Mouse (Mus musculus) activated CD4-positive, CD25-positive, alpha-beta regulatory T cell, adult 4 months (primary cell): Measurements from ENCODE around the gene Arhgap18. TPM values are rescaled to one million over a fixed set of nuclear protein-coding genes. Genes with fewer than 3 reads are reported as not detected.

ENCODE experiments used
- ATAC-seq: one replicate; pipeline ENCODE4 v1.8.0; 2017
- polyA plus RNA-seq, 2 experiments: library from polyadenylated mRNA; unstranded; fragments of 100-300 nt; shearing (Covaris generic); gene quantifications; one replicate each; pipeline ENCODE4 v1.2.1; 2017

The Arhgap18 gene
- 10 to 100 TPM; 34.7 to 37.5 TPM for polyA plus RNA-seq

DNA sequence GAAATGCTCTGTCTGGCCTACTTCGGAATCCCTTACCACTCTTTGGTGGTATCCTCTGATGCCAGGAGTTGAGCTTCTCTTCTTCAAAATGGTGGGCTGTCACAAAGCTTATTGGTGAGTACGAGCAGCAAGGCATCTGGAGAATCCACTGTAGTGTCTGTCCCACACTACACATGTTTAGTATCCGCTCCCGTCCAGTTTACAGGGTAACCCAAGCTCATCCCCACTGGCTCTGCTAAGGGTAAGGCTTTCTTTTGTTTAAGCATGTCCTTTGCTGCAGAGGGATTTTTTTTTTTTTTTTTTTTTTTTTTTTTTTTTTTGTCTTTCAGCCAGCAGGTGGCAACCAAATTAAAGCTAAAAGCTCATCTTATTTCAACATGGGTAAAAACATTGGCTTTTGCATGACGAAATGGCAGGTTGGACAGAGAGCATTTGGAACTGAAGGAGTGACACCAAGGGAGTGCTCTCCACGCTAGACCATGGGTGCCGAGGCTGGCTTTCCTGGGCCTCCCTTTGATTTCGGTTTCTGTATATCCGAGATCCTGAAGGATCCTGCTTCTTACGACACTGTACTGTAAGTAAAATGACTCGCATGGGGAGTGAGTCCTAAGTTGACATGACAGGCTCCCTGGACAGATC, at the start of gene Arhgap18:
Arhgap18 (plus strand) TSS at position 493 of the 639 bp plus-strand sequence.
- ATAC-seq: peak; percentile 44

GRCm38 (mm10) chr10:26710458-26711011, 42.7 kb upstream of the Arhgap18 start:
- ATAC-seq: no peak

DNA sequence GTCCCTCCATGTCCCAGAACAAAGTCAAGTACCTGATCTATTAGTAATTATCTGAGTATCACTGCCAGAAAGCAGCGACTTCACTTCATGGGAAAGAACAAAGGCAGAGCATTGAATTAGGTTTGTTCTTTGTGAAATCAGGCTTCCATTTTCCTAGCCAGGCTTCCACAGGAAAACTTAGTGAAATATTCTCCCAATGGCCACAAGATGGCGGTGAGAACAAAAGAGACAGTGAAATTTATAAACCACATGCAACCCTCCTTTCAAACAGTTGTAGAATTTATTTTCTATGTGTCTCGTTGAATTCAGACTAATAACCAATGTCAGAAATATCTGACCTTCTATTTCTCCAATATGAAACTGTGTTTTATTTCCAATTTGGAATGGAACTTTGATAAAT, 42.2 kb upstream of the Arhgap18 start:
- ATAC-seq: peak; percentile 48

- ATAC-seq: no peak
Observed at GRCm38 (mm10) chr10:26713986-26714385, 39.2 kb upstream of the Arhgap18 start.

DNA sequence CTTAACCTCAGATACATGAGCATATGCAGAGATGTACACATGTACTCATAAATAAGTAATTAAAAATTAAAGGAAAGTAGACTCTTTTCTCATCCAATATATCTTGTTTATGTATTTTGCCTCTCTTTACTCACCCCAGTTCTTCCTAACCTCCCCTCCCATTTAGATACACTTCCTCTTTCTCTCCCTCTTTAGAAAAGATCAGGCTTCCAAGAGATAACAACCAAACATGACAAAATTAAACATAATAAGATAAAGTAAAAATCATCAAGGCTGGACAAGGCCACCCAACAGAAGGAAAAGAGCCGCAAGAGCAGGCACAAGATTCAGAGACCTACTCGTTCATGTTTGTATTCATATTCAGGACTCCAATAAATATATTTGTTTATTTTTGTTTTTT, 28.5 kb upstream of the Arhgap18 start:
- no peak for ATAC-seq

DNA sequence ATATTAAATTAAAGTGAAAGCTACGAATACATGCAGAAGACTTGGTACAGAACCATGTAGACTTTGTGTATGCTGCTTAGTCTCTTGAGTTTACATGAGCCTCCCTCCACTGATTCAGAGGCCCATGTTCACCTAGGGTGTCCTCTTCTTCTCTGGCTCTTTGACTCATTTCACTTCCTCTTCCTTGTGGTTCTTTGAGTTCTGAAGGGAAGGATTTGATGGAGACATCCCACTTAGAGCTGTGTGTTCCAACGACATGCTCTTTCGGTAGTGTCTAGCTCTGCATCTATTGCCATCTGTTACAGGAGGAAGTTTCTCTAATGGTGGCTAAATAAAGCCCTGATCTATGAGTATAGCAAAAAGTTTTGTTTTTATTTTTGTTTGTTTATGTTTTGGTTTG, 28.0 kb upstream of the Arhgap18 start:
- ATAC-seq: no peak

DNA sequence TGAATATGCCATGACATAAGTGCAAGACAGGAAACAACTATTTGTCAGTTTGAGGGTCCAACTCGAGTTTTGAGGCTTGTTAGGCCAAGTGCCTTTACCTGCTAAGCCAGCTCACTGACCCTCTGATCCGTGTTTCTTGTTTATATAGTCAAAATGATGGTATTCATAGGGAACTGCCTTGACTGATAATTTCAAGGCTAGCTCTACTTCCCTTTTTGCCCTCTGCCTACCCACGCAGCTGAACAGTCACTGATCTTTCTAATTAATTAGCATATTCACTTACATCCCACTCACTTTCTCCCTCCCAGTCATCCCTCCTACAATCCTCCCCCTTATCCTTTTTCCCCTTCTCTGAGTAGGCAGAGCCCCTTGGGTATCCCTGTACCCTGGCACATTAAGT, 2.4 kb upstream of the Arhgap18 start:
- no peak for ATAC-seq

DNA sequence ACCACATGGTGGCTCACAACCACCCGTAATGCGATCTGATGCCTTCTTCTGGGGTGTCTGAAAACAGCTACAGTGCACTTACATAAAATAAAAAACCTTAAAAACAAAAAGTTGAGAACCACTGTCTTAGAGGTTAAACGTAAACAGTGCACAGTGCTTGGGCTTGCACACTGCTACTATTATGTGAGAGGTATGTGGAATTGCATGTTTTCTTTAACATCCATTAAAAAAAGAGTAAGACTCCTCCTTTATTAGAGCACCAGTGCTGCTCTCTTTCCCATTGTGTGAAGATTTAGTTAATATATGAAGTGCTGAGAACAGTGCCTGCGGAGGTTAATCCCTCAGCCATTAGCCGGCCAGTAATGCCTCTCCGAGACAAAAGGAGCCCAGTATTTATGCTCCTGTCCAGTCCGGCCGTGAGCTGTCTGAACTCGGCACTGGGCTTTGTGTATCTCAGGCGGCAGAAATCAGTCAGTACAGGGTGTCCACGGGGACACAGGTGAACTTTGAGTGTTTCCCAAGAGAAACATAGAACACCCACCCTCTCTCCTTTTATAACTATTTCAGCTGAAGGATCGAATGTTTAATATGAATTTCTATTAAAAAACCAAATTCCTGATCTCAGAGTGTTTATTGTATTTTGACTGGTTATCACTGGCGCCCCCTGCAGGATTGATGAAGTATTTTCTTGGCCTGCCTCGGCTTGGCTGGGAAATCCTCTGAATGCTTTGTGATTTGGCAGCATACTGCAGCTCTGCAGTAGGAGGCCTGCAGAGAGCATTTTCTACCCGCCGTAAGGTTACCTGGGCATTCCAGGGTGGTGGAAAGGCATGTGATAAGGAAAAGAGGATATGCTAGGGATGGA, 925 bp upstream of the Arhgap18 start:
- ATAC-seq: peak; percentile 78

DNA sequence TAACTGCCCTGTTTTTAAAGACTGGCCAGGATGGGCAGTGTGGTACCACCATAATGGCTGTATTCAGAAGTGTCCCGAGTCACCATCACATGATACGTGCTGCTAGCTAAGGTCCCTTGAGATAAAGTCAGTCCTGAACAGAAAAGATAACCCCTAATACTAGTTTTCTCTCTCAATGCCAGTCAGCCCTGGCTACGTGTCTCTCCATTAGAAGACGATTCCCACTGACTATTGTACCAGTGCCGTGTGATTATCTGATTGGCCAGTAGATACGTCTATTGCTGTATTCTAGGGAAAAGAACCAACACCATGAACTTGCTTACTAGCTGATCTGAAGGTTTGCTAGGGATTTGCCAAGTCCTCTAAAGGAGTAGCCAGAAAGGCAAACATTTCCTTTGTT, 785 bp downstream of the Arhgap18 start:
- ATAC-seq: no peak

GRCm38 (mm10) chr10:26757231-26757630, 4.0 kb downstream of the Arhgap18 start:
- no peak for ATAC-seq

DNA sequence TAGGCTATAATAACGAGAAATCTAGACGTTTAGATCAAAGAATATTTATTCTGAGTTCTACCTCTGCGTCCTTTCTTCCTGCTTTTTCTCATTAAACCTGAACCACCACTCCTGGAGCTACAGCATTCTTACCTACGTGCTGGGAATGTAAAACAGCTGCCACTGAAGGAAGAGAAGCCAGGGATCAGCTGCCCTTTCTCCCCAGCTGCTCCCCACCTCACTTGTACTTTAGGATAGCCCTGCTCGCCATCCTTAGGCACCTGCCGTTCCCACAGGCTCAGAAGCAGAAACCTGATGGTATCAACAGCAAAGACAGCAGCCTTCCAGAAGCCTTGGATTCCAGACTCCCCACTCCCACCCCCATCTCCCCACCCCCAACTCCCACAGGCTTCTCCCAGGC, 6.2 kb downstream of the Arhgap18 start:
- no peak for ATAC-seq

- ATAC-seq: peak; percentile 43
Observed at GRCm38 (mm10) chr10:26761103-26761502, 7.9 kb downstream of the Arhgap18 start.

DNA sequence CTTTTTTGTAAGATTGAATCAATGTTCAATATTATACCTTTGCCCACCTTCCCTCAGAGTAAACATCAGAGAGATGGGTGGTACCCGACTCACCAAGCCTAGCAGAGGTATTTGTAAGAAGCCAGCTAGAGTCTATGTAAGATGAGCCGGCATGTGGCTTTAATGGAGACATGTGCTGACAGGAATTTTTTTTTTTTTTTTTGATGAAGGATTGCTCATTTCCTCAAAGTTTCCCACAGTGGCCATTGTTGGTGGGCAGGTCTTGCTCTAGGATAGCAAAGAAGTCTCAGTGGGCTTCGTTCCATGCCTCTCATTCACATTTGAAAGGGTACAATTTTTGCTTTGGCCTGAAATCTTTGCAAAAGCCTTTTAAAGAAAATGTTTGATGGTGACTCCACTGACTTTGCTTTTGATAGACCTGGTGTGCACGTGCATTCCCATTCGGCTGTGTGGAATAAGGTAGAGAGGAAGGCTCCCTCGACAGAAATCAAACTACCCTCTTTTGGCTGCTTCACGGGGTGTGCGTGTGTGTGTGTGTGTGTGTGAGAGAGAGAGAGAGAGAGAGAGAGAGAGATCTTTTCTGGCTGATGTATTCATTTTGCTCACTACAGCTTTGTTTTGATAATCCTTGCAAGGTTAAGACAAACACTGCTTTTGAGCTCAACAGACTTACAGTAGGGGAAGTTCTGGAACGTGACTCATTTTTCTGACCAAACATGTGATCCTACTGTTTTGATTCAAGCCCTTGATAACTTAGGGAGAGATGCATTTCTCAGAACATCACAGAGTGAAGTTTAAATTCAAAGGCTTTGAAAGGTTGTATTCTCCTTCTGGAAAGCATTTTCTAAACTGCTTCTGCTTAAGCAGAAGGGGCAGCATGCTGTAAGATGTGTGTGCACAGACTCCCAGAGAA, 9.0 kb downstream of the Arhgap18 start:
- no peak for ATAC-seq

- no peak for ATAC-seq
Observed at GRCm38 (mm10) chr10:26767196-26767595, 14.0 kb downstream of the Arhgap18 start.

DNA sequence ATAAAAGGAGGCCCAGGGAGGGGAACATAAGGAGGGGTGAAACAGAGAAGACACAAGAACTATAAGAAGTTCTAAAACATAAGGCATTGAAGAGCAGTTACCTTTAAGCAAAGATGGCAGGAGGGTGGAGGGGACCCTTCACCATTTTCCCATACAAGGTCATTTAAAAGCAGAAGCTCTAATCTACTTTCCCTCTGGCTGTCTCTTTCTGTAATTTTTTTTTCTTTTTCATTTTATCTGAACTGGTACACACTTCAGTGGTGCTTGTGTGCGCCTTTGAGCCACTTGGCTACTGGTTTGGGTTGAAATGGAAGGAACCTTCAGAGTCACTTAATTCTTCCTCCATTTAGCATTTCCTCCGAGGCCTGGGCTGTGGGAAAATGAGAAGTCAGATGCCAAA, 15.7 kb downstream of the Arhgap18 start:
- ATAC-seq: no peak

- no peak for ATAC-seq
Observed at GRCm38 (mm10) chr10:26770035-26770434, 16.8 kb downstream of the Arhgap18 start.

GRCm38 (mm10) chr10:26771938-26772623, 18.9 kb downstream of the Arhgap18 start:
- peak; percentile 94 for ATAC-seq

DNA sequence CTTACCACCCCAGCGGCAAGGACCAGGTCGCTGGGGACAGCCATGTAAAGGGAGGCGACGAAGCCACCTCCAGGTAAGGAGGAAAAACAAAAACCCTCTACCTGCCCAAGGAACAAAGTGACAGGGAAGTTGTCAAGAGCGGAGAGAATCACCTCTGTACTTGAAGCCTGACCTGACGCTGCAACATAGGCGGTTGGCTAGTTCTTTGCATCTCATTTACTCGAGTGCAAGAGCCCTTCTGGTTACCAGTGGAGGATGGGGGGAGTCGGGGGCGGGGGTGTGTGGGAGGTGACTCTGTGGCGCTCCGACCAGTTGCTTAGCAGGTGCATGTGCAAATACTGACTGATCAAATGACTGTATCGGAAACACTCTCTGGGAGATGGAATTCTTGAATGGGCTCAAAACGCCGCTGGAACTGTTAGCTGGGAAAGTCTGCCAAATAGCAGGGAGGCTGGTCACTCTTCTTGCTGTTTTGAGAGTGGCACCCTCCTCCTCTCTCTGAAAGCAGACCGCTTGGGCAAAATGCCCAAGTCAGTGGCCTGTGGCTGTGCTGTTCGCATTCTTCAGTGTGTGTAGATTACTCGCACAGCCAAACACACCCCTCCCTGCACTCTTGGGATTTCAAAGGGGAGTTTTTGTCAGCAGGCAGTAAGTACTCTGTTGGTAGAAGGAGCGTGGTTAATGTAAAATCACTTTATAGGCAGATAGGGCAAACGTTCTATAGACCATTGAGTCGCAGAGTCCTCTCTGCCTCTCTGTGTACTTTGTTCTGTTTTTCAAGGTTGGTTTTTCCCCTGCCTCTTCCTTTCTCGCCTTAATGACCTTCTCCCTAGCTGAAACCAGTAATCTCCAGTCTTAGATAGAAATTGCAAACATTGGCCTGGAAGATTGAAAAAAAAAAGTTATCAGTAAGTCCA, 19.7 kb downstream of the Arhgap18 start:
- ATAC-seq: peak; percentile 45

DNA sequence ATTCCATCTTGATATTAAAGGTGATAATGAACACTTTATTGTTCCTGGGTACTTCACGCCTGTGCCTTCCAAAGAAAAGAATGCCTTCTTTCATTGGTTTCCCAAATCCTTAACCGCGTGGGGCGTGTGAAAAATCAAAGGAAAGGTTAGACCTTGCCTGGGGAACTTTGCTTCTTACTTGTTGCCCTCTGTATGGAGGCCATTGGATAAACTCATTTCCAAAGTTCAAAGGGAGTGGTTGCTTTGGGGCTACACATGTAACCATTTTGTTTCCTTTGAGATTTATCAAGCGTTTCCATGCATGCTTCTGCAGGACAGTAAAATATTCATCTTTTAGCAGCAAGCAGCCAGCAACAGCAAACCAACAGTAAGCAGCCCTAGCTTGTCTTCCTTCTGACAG, 20.3 kb downstream of the Arhgap18 start:
- no peak for ATAC-seq

- no peak for ATAC-seq
Observed at GRCm38 (mm10) chr10:26774266-26774665, 21.0 kb downstream of the Arhgap18 start.

DNA sequence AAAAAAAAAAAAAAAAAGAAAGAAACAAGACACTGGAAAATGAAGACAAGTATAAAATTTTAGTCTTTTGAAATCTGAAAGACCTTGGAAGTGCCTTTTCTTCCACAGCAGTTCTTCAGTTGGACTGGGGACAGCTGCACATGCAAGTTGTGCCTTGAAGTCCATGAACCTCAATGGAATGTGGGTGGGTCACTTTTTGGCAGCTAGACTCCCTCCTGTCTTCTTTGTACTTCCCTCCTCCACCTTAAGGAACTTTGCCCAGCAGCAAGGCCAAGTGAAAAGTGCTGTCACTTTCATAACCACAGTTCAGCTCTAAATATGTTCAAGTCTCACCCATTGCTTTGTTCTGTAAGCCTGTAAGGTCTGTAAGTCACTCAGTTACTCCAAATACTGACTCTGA, 23.2 kb downstream of the Arhgap18 start:
- ATAC-seq: no peak
